Mouse (Mus musculus): ENCODE data around the gene Sf3b5.
A peak's percentile ranks its signal among the peaks of the same experiment; 100 is the strongest.

GRCm38 (mm10) chr10:13007876-13008736 is 3.0 kb downstream of the Sf3b5 start:
- TF ChIP-seq POLR2A (IDR thresholded peaks at IDR 0.05; ENCODE audit: insufficient read length, low read depth) (peak; percentile 90), MYOG (IDR thresholded peaks at IDR 0.05; ENCODE audit: control insufficient read depth in 1 of 3, insufficient read depth in 1 of 3, insufficient read length in 2 of 3, low read depth in 2 of 3) (no peak), TCF12 (IDR thresholded peaks at IDR 0.05; ENCODE audit: insufficient read depth, poor library complexity, severe bottlenecking) (no peak), MAX (IDR thresholded peaks at IDR 0.05; ENCODE audit: low read depth) (no peak), POLR2AphosphoS2 (IDR thresholded peaks at IDR 0.05; ENCODE audit: insufficient read length, low read depth) (peak; percentile 65), USF1 (IDR thresholded peaks at IDR 0.05; ENCODE audit: low read depth) (peak; percentile 48), CEBPB (IDR thresholded peaks at IDR 0.05; ENCODE audit: insufficient read depth, poor library complexity, severe bottlenecking) (no peak), E2F4 (IDR thresholded peaks at IDR 0.05; ENCODE audit: insufficient read depth) (peak; percentile 78), MYOD1 (IDR thresholded peaks at IDR 0.05; ENCODE audit: control insufficient read depth in 1 of 3, insufficient read length in 2 of 3, low read depth in 2 of 3) (no peak), SRF (IDR thresholded peaks at IDR 0.05; ENCODE audit: control insufficient read depth, insufficient read length, low read depth) (peak; percentile 72)
